Mouse (Mus musculus) cortical plate, adult 2 months (tissue): ENCODE results near the gene Akap7.
A peak's percentile ranks its signal among the peaks of the same experiment; 100 is the strongest.

ENCODE experiments used
- CTCF ChIP-seq: fragments of 200-500 bp; IDR thresholded peaks from 2 replicates; pipeline ENCODE4 v1.5.1; 2011; ENCODE audit warnings: mild to moderate bottlenecking, control low read depth, low read length; ENCODE audit not compliant: insufficient read depth; ENCODE audit errors: extremely low read depth
- POLR2A ChIP-seq: fragments of 200-500 bp; IDR thresholded peaks from 2 replicates; pipeline ENCODE4 v1.6.1; 2011; ENCODE audit warnings: mild to moderate bottlenecking, low read length, control low read depth; ENCODE audit not compliant: insufficient read depth; ENCODE audit errors: extremely low read depth

DNA sequence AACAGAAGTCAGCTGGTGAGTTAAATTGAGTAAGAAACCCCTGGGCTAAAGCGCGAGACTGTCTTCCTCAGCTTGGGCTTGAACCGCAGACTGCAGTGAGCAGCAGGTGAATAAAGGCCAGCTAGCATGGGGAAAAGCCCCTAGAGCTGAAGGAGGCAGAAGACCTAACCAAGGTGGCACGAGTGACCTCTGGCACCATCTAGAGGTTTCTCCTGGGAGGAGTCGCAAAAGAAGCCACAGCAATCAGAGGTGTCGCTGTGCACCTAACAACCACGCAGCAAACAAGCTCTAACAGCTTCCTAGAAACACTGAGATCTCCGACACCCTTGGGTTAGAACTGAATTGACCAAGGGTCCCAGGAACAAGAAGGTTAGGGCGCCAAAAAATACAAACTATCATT lies 68.5 kb downstream of the Akap7 start:
- no peak for TF ChIP-seq POLR2A
- peak; percentile 63 for TF ChIP-seq CTCF
